In genomic region chr4:108832916-108833827, GRCm38 (mm10) we compare ENCODE assay signal across 7 mouse cellular contexts. TPM values are rescaled to one million over a fixed set of nuclear protein-coding genes. Genes with fewer than 3 reads are reported as not detected.
A peak's percentile ranks its signal among the peaks of the same experiment; 100 is the strongest.
DNase-seq lines count a peak whose midpoint lies in the region; ATAC-seq and TF ChIP-seq lines count a peak whose summit lies in the region.

Gene Btf3l4 (minus strand): TSS chr4:108833614.

- H3K27me3 ChIP-seq in embryonic facial prominence, embryonic 12.5 days, result no peaks in the 10 kb centered on the region
- no peaks in the 10 kb centered on the region for H3K27me3 ChIP-seq in kidney, adult 2 months (replicated peaks; ENCODE audit: control insufficient read depth, insufficient read depth, low read length)
- no peaks in the 10 kb centered on the region for H3K27me3 ChIP-seq in limb, embryonic 12.5 days
- no peaks in the 10 kb centered on the region for H3K27me3 ChIP-seq in midbrain, embryonic 15.5 days (replicated peaks)
- no peaks in the 10 kb centered on the region for H3K27me3 ChIP-seq in spleen, adult 2 months (ENCODE audit: control insufficient read depth, insufficient read depth, low read length)

- peak within 1 kb of the TSS; percentile 99 for H3K27ac ChIP-seq in embryonic facial prominence, embryonic 12.5 days
- peak within 1 kb of the TSS; percentile 85 for H3K27ac ChIP-seq in kidney, adult 2 months (ENCODE audit: insufficient read depth, low read depth, low read length)
- peak within 1 kb of the TSS; percentile 99 for H3K27ac ChIP-seq in limb, embryonic 12.5 days
- H3K27ac ChIP-seq in midbrain, embryonic 15.5 days, result peak within 1 kb of the TSS; percentile 99
- peak within 1 kb of the TSS; percentile 92 for H3K27ac ChIP-seq in spleen, adult 2 months (ENCODE audit: insufficient read depth, low read length)

- H3K4me1 ChIP-seq in embryonic facial prominence, embryonic 12.5 days, result peaks cover 25% of the 10 kb centered on the region
- H3K4me1 ChIP-seq in kidney, adult 2 months (ENCODE audit: control insufficient read depth, insufficient read depth, low read length), result peaks cover 7% of the 10 kb centered on the region; the same call in 1 of the 2 replicates
- H3K4me1 ChIP-seq in limb, embryonic 12.5 days (replicated peaks), result peaks cover 30% of the 10 kb centered on the region
- peaks cover 35% of the 10 kb centered on the region for H3K4me1 ChIP-seq in midbrain, embryonic 15.5 days
- H3K4me1 ChIP-seq in spleen, adult 2 months (ENCODE audit: control insufficient read depth, insufficient read depth, insufficient read length), result peaks cover 5% of the 10 kb centered on the region; the same call in 1 of the 2 replicates

- no peaks in the 10 kb centered on the region for H3K9me3 ChIP-seq in embryonic facial prominence, embryonic 12.5 days
- H3K9me3 ChIP-seq in limb, embryonic 12.5 days, result no peaks in the 10 kb centered on the region
- H3K9me3 ChIP-seq in midbrain, embryonic 15.5 days, result no peaks in the 10 kb centered on the region

- TF ChIP-seq CTCF in kidney, adult 2 months (conservative IDR thresholded peaks at IDR 0.05; ENCODE audit: insufficient read depth, insufficient read length, low read depth, low read length), result no peak
- no peak for TF ChIP-seq CTCF in spleen, adult 2 months (IDR thresholded peaks at IDR 0.05; ENCODE audit: extremely low read depth, insufficient read depth, insufficient read length, insufficient replicate concordance)

- peak within 1 kb of the TSS; percentile 63 for H3K4me2 ChIP-seq in embryonic facial prominence, embryonic 12.5 days (replicated peaks)
- H3K4me2 ChIP-seq in limb, embryonic 12.5 days, result peak within 1 kb of the TSS; percentile 66
- H3K4me2 ChIP-seq in midbrain, embryonic 15.5 days, result peak within 1 kb of the TSS; percentile 58

- peak within 1 kb of the TSS; percentile 95 for H3K4me3 ChIP-seq in embryonic facial prominence, embryonic 12.5 days
- H3K4me3 ChIP-seq in kidney, adult 2 months (ENCODE audit: insufficient read depth, low read depth, low read length), result peak within 1 kb of the TSS; percentile 76
- peak within 1 kb of the TSS; percentile 90 for H3K4me3 ChIP-seq in limb, embryonic 12.5 days (replicated peaks)
- H3K4me3 ChIP-seq in midbrain, embryonic 15.5 days, result peak within 1 kb of the TSS; percentile 90
- H3K4me3 ChIP-seq in spleen, adult 2 months (ENCODE audit: extremely low read depth, insufficient read depth, insufficient read length), result peak within 1 kb of the TSS; percentile 89

- peak; percentile 94 for ATAC-seq in embryonic facial prominence, embryonic 12.5 days (ENCODE audit: insufficient number of reproducible peaks, insufficient read depth, low FRiP score, low TSS enrichment)
- ATAC-seq in limb, embryonic 12.5 days (ENCODE audit: insufficient number of reproducible peaks, insufficient read depth, low FRiP score, low TSS enrichment, low read depth), result peak; percentile 93
- peak; percentile 96 for ATAC-seq in midbrain, embryonic 15.5 days (replicated peaks)

- H3K36me3 ChIP-seq in embryonic facial prominence, embryonic 12.5 days, result peaks cover 14% of the 10 kb centered on the region
- peaks cover 3% of the 10 kb centered on the region; the same call in 1 of the 2 replicates for H3K36me3 ChIP-seq in kidney, adult 2 months (ENCODE audit: control insufficient read depth, insufficient read depth, low read length)
- peaks cover 22% of the 10 kb centered on the region for H3K36me3 ChIP-seq in limb, embryonic 12.5 days
- H3K36me3 ChIP-seq in midbrain, embryonic 15.5 days (replicated peaks), result 0 out of 2 replicates have a peak, but pooled peaks cover 10% of the 10 kb centered on the region
- H3K36me3 ChIP-seq in spleen, adult 2 months (ENCODE audit: control insufficient read depth, insufficient read depth, low read length), result peaks cover 2% of the 10 kb centered on the region; the same call in 1 of the 2 replicates

- H3K9ac ChIP-seq in embryonic facial prominence, embryonic 12.5 days, result peak within 1 kb of the TSS; percentile 98
- peak within 1 kb of the TSS; percentile 98 for H3K9ac ChIP-seq in limb, embryonic 12.5 days (replicated peaks)
- peak within 1 kb of the TSS; percentile 99 for H3K9ac ChIP-seq in midbrain, embryonic 15.5 days

- peak; percentile 90 for DNase-seq in adrenal gland, postnatal 25 days
- DNase-seq in heart, adult 18-20 months, result peak; percentile 90 to 94
- peak; percentile 95 for DNase-seq in kidney, adult 2 months
- peak; percentile 83 to 87 for DNase-seq in spleen, adult 2 months (ENCODE audit: low read depth in 1 of 2, low spot score in 2 of 2)

- no peak for TF ChIP-seq POLR2A in kidney, adult 2 months (IDR thresholded peaks at IDR 0.05; ENCODE audit: low read depth, low read length)
- TF ChIP-seq POLR2A in spleen, adult 2 months (IDR thresholded peaks at IDR 0.05; ENCODE audit: low read depth, low read length), result no peak

- under 1% methylated on average over 59 of the region's 73 CpGs for WGBS in embryonic facial prominence, embryonic 12.5 days
- WGBS in kidney, adult 2 months, result 1% methylated on average over 73 of the region's 73 CpGs
- WGBS in limb, embryonic 12.5 days, result under 1% methylated on average over 72 of the region's 73 CpGs
- under 1% methylated on average over 71 of the region's 73 CpGs for WGBS in midbrain, embryonic 15.5 days
- WGBS in spleen, adult 2 months, result under 1% methylated on average over 70 of the region's 73 CpGs

RNA-seq across cellular contexts. Expression of gene Btf3l4, which starts in this region (rescaled TPM):
- 94.9 and 144 TPM in 2 replicates for total RNA-seq in adrenal gland, postnatal 25 days (2021)
- 208 and 229 TPM in 2 replicates for polyA plus RNA-seq in embryonic facial prominence, embryonic 12.5 days (2016; fragmentation: Nextera tagmentation; extraction: Ambion mirVana)
- total RNA-seq in heart, adult 18-20 months (2021), result 10 to 100 TPM; 73.1 to 75.0 TPM
- polyA plus RNA-seq in kidney, adult 2 months (2012; rRNA removed), result 12.7 and 16.7 TPM in 2 replicates
- 247 and 250 TPM in 2 replicates for polyA plus RNA-seq in limb, embryonic 12.5 days (2016; fragmentation: Nextera tagmentation; extraction: Ambion mirVana)
- polyA plus RNA-seq in midbrain, embryonic 15.5 days (2015; fragmentation: Nextera tagmentation; extraction: Ambion mirVana), result 167 and 179 TPM in 2 replicates
- polyA plus RNA-seq in spleen, adult 2 months (2012; rRNA removed), result 5.2 and 6.1 TPM in 2 replicates

Comparison
In these comparisons a context has a peak if more than half of its experiments do, and no peak if none do; other contexts are left out.
1. Peak in every context shown above with its lines: DNase-seq, ATAC-seq, H3K4me3 ChIP-seq and H3K27ac ChIP-seq.